Mouse (Mus musculus): ENCODE results near the gene Rcor2.
A peak's percentile ranks its signal among the peaks of the same experiment; 100 is the strongest.

Gene Rcor2

GRCm38 (mm10) chr19:7265478-7266191, 1.5 kb upstream of the Rcor2 start:
- peak; percentile 70 for DNase-seq

GRCm38 (mm10) chr19:7266421-7266831, 699 bp upstream of the Rcor2 start:
- DNase-seq, result peak; percentile 56

- DNase-seq, result peak; percentile 71
Observed at GRCm38 (mm10) chr19:7267781-7268721, 926 bp downstream of the Rcor2 start.

- DNase-seq, result peak; percentile 64
Observed at GRCm38 (mm10) chr19:7268722-7269090, 1.6 kb downstream of the Rcor2 start.

GRCm38 (mm10) chr19:7269290-7270044, 2.3 kb downstream of the Rcor2 start:
- DNase-seq, result peak; percentile 45

GRCm38 (mm10) chr19:7273486-7273885, 6.4 kb downstream of the Rcor2 start:
- no peak for DNase-seq

GRCm38 (mm10) chr19:7274326-7274990, 7.3 kb downstream of the Rcor2 start:
- DNase-seq, result peak; percentile 92

- DNase-seq, result peak; percentile 68
Observed at GRCm38 (mm10) chr19:7275131-7275789, 8.1 kb downstream of the Rcor2 start.

GRCm38 (mm10) chr19:7276053-7276659, 9.0 kb downstream of the Rcor2 start:
- DNase-seq, result no peak

GRCm38 (mm10) chr19:7276796-7277195, 9.7 kb downstream of the Rcor2 start:
- DNase-seq, result no peak

GRCm38 (mm10) chr19:7278200-7278906, 11.2 kb downstream of the Rcor2 start:
- no peak for DNase-seq

- no peak for DNase-seq
Observed at GRCm38 (mm10) chr19:7279114-7279513, 12.0 kb downstream of the Rcor2 start.

- DNase-seq, result no peak
Observed at GRCm38 (mm10) chr19:7280557-7281330, 13.6 kb downstream of the Rcor2 start.

- DNase-seq, result no peak
Observed at GRCm38 (mm10) chr19:7286563-7287315, 19.6 kb downstream of the Rcor2 start.

GRCm38 (mm10) chr19:7288288-7288687, 21.2 kb downstream of the Rcor2 start:
- no peak for DNase-seq

GRCm38 (mm10) chr19:7289767-7290166, 22.6 kb downstream of the Rcor2 start:
- DNase-seq, result no peak

- no peak for DNase-seq
Observed at GRCm38 (mm10) chr19:7291958-7292709, 25.0 kb downstream of the Rcor2 start.

- no peak for DNase-seq
Observed at GRCm38 (mm10) chr19:7294098-7294876, 27.2 kb downstream of the Rcor2 start.

Measured in cerebellum, adult 11-12 months (tissue).